Mouse (Mus musculus): ENCODE data around the gene Gm21760. TPM values are rescaled to one million over a fixed set of nuclear protein-coding genes. Genes with fewer than 3 reads are reported as not detected.
"Not testable (repeated sequence)": the region's sequence is repeated elsewhere in the genome, so short reads cannot be mapped to it uniquely, and the experiment has no call there.

Gm21760 gene
- total RNA-seq (2021): not detected

- not testable (repeated sequence) for DNase-seq (ENCODE audit: extremely low spot score in 1 of 2, low spot score in 1 of 2)
These were observed at the start of gene Gm21760 for GRCm38 (mm10) chrY:80133479-80133878. Gene Gm21760, plus strand, starts transcription at chrY:80133779.

All from layer of hippocampus, postnatal 25 days (tissue).